Mouse (Mus musculus) stomach, postnatal 0 days (tissue): ENCODE measurements around the gene 6030408B16Rik. TPM values are rescaled to one million over a fixed set of nuclear protein-coding genes. Genes with fewer than 3 reads are reported as not detected.

Experiments used
- ATAC-seq: fragments of 200-750 bp; cut with Nextera tagmentation; 2 replicates; pipeline ENCODE4 v1.8.0; 2017; ENCODE audit not compliant: low FRiP score, low TSS enrichment
- DNase-seq: peaks from one replicate; pipeline ENCODE4 v3.0.0-alpha.2; 2016; ENCODE audit warnings: low spot score
- H3K27ac ChIP-seq: fragments of 300-500 bp; sonication (generic); replicated peaks from 2 replicates; pipeline ENCODE4 v1.5.1; 2014; ENCODE audit warnings: mild to moderate bottlenecking, control low read depth
- H3K27me3 ChIP-seq: fragments of 300-500 bp; sonication (generic); 2 replicates; pipeline ENCODE4 v1.6.1; 2014; ENCODE audit warnings: low read length; ENCODE audit not compliant: control insufficient read depth, insufficient read depth
- H3K36me3 ChIP-seq: fragments of 300-500 bp; sonication (generic); 2 replicates; pipeline ENCODE4 v1.6.1; 2014; ENCODE audit warnings: low read length, mixed read lengths; ENCODE audit not compliant: control insufficient read depth, insufficient read depth
- H3K4me1 ChIP-seq: fragments of 300-500 bp; sonication (generic); replicated peaks from 2 replicates; pipeline ENCODE4 v1.6.1; 2014; ENCODE audit warnings: antibody characterized with exemption; ENCODE audit not compliant: control insufficient read depth, insufficient read depth
- H3K4me2 ChIP-seq: fragments of 300-500 bp; sonication (generic); replicated peaks from 2 replicates; pipeline ENCODE4 v1.6.1; 2014; ENCODE audit warnings: low read depth, mild to moderate bottlenecking, control low read depth, moderate library complexity
- H3K4me3 ChIP-seq: fragments of 300-500 bp; sonication (generic); 2 replicates; pipeline ENCODE4 v1.5.1; 2014; ENCODE audit warnings: low read depth, low read length, control low read depth
- H3K9ac ChIP-seq: fragments of 300-500 bp; sonication (generic); 2 replicates; pipeline ENCODE4 v1.6.1; 2014; ENCODE audit warnings: mild to moderate bottlenecking, low read length, control low read depth, mixed read lengths
- H3K9me3 ChIP-seq: fragments of 300-500 bp; sonication (generic); 2 replicates; pipeline ENCODE4 v1.6.1; 2016; ENCODE audit warnings: low read length; ENCODE audit not compliant: control insufficient read depth
- CTCF ChIP-seq: IDR thresholded peaks from 2 replicates; pipeline ENCODE4 v1.5.1; 2016; ENCODE audit warnings: antibody characterized with exemption, low read depth, mild to moderate bottlenecking, moderate library complexity
- EP300 ChIP-seq: optimal IDR thresholded peaks from 2 replicates; pipeline ENCODE3; 2016; ENCODE audit warnings: antibody characterized with exemption
- WGBS: fragments of 180-500 bp; shearing (Covaris S2); extraction: QIAGEN DNeasy Blood & Tissue Kit; methylation state at CpG from one replicate; pipeline ENCODE4 v1.1.7; 2014; 5-methylcytosine and 5-hydroxymethylcytosine counted together
- polyA plus RNA-seq: library from polyadenylated mRNA; unstranded; fragments of >200 nt; fragmentation: Nextera tagmentation; extraction: Ambion mirVana; gene quantifications from 2 replicates; pipeline ENCODE4 v1.2.1, GENCODE M21; 2015

6030408B16Rik gene
- polyA plus RNA-seq, 1 experiment from 2014 or later: 2.4 TPM

DNA sequence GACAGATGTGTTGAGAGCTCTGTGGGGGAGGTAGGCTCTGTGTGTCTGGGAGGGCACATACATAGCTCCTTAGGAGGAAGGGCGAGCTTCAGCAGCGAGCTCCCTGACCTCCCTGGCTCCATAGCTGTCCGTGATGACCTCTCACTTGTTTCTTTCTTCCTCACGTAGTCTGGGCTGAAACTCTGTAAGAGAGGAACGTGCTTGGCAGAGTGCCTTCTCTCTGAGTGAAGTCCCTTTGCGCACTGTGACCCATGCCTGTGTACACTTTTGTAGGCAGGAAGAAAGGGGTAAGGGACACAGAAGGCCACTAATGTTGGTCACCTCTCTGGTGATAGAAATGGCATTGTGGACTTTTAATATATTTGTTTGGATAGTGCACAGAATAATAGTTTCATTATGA is 5.7 kb upstream of the 6030408B16Rik start:
- Histone ChIP-seq H3K9ac (no peak overlapping the region), H3K27ac (no peak overlapping the region), H3K9me3 (no peaks in the 10 kb centered on the region), H3K4me3 (no peak overlapping the region), H3K27me3 (no peaks in the 10 kb centered on the region), H3K4me2 (no peak overlapping the region), H3K4me1 (peaks cover 6% of the 10 kb centered on the region; the same call in 1 of the 2 replicates), H3K36me3 (peaks cover 18% of the 10 kb centered on the region)
- DNase-seq: no peak
- WGBS: 80% methylated on average over 6 of the region's 6 CpGs
- TF ChIP-seq EP300 (no peak), CTCF (no peak)
- no peak for ATAC-seq

- no peak for ATAC-seq
- TF ChIP-seq EP300 (no peak), CTCF (no peak)
Measured at GRCm38 (mm10) chr15:101290354-101290753, 2.7 kb upstream of the 6030408B16Rik start.

DNA sequence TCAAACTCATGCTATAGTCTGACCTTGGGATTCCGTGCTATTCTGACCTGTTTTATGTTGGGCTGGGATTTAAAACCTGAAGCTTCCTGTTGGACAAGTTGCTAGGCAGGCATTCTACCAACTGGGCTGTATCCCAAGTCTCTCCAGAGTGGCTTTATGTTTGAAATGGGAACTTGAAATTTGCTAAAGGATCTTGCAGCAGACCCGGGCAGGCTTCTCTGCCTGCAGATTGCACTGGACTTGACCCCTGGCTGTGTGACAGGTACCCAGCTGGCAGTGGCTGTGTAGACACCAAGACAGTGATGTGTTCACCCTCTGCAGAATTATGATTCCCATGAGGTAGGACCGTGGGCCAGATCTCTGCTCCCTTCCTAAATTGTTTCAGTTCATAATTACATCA is 1.0 kb upstream of the 6030408B16Rik start:
- Histone ChIP-seq H3K4me2 (no peak overlapping the region), H3K27ac (no peak overlapping the region), H3K4me1 (no peaks in the 10 kb centered on the region), H3K9ac (0 out of 2 replicates have a peak overlapping the region, but pooled peaks have one; percentile 4), H3K27me3 (no peaks in the 10 kb centered on the region), H3K36me3 (peaks cover 18% of the 10 kb centered on the region), H3K9me3 (no peaks in the 10 kb centered on the region), H3K4me3 (no peak overlapping the region)
- DNase-seq: no peak
- 50% methylated on average over 3 of the region's 3 CpGs for WGBS
- TF ChIP-seq CTCF (no peak), EP300 (no peak)
- ATAC-seq: no peak

More at GRCm38 (mm10) chr15:101290354-101290753, 2.7 kb upstream of the 6030408B16Rik start:
- no peak for DNase-seq
- Histone ChIP-seq H3K4me2 (no peak overlapping the region), H3K4me1 (no peaks in the 10 kb centered on the region), H3K4me3 (no peak overlapping the region), H3K27ac (no peak overlapping the region), H3K36me3 (peaks cover 18% of the 10 kb centered on the region), H3K27me3 (no peaks in the 10 kb centered on the region), H3K9me3 (no peaks in the 10 kb centered on the region), H3K9ac (no peak overlapping the region)
- WGBS: 91% methylated on average over 15 of the region's 15 CpGs

GRCm38 (mm10) chr15:101294028-101294894 is 1.2 kb downstream of the 6030408B16Rik start:
- Histone ChIP-seq H3K27ac (peak overlapping the region; percentile 45; the same call in 1 of the 2 replicates), H3K9ac (no peak overlapping the region; the same call in none of the 2 replicates)

DNA sequence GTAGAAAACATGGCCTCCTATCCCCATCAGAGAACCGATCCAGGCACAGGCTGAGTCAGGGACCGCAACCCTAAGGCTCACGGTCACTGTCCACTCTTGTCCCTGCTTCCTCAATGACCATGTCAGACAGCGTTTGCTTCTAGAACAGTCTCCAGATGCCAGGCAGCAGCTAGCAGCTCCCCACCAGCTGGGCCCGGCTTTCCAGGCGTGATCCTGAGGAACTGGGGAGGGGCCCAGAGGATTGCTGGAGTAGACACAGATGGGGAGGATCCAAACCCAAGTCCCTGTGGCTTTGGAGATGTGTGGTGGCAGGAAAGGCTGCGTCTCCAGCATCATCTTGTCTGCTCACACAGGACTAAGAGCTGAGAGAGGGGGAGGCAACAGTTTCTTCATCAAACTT is 2.1 kb downstream of the 6030408B16Rik start:
- no peak for ATAC-seq
- WGBS: 51% methylated on average over 7 of the region's 7 CpGs
- Histone ChIP-seq H3K4me3 (no peak overlapping the region), H3K27me3 (no peaks in the 10 kb centered on the region), H3K27ac (0 out of 2 replicates have a peak overlapping the region, but pooled peaks have one; percentile 40), H3K9me3 (no peaks in the 10 kb centered on the region), H3K36me3 (peaks cover 8% of the 10 kb centered on the region), H3K4me2 (no peak overlapping the region), H3K9ac (no peak overlapping the region; the same call in 1 of the 2 replicates), H3K4me1 (no peaks in the 10 kb centered on the region)
- TF ChIP-seq EP300 (no peak), CTCF (no peak)
- no peak for DNase-seq

More at GRCm38 (mm10) chr15:101294028-101294894, 1.2 kb downstream of the 6030408B16Rik start:
- H3K4me2 ChIP-seq: peak overlapping the region; percentile 17; the same call in 1 of the 2 replicates
- TF ChIP-seq EP300 (no peak), CTCF (no peak)
- H3K9me3 ChIP-seq: no peaks in the 10 kb centered on the region
- H3K27me3 ChIP-seq: no peaks in the 10 kb centered on the region
- peaks cover 10% of the 10 kb centered on the region for H3K36me3 ChIP-seq
- no peaks in the 10 kb centered on the region for H3K4me1 ChIP-seq
- DNase-seq: no peak
- 44% methylated on average over 16 of the region's 16 CpGs for WGBS
- no peak overlapping the region for H3K4me3 ChIP-seq
- peak; percentile 41; the same call in 1 of the 2 replicates for ATAC-seq

DNA sequence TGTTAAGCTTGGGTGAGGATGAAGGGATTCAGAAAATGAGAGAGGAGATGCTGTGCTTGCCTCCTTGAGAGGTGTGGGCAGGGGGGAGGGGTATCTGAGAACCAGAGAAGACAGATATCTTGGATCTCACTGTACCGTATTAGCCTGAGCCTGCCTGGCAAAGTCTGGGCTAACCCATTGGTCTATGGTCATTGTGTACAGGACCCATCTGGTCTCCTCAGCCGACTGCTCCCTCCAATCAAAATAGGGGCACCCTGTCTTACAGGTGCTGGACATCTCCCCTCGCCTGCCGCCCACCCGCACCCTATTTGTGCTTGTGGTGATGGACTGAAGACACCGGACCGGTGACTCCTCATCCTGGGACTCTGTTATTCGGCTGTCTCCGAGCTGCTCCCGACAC is 2.6 kb downstream of the 6030408B16Rik start:
- no peak for ATAC-seq
- DNase-seq: no peak
- no peak overlapping the region for H3K4me2 ChIP-seq
- no peak overlapping the region for H3K4me3 ChIP-seq
- no peaks in the 10 kb centered on the region for H3K9me3 ChIP-seq
- H3K27ac ChIP-seq: no peak overlapping the region
- H3K27me3 ChIP-seq: no peaks in the 10 kb centered on the region
- 89% methylated on average over 10 of the region's 10 CpGs for WGBS
- TF ChIP-seq EP300 (no peak), CTCF (no peak)
- H3K9ac ChIP-seq: no peak overlapping the region
- H3K36me3 ChIP-seq: peaks cover 4% of the 10 kb centered on the region
- no peaks in the 10 kb centered on the region for H3K4me1 ChIP-seq
